Mouse (Mus musculus) embryonic facial prominence, embryonic 10.5 days (tissue): ENCODE results near the gene Hras. TPM values are rescaled to one million over a fixed set of nuclear protein-coding genes. Genes with fewer than 3 reads are reported as not detected.

Source experiments
- DNase-seq: peaks from one replicate; pipeline ENCODE4 v3.0.0-alpha.2; 2017; ENCODE audit warnings: low spot score
- H3K27ac ChIP-seq: fragments of 300-500 bp; sonication (generic); replicated peaks from 2 replicates; pipeline ENCODE4 v1.5.1; 2016; ENCODE audit warnings: mild to moderate bottlenecking
- H3K27me3 ChIP-seq: fragments of 300-500 bp; sonication (generic); replicated peaks from 2 replicates; pipeline ENCODE4 v1.6.1; 2016; ENCODE audit warnings: low read depth, mild to moderate bottlenecking; ENCODE audit not compliant: poor library complexity, severe bottlenecking
- H3K36me3 ChIP-seq: fragments of 300-500 bp; sonication (generic); replicated peaks from 2 replicates; pipeline ENCODE4 v1.6.1; 2016; ENCODE audit warnings: mild to moderate bottlenecking, moderate library complexity
- H3K4me1 ChIP-seq: fragments of 300-500 bp; sonication (generic); 2 replicates; pipeline ENCODE4 v1.6.1; 2016
- H3K4me3 ChIP-seq: fragments of 300-500 bp; sonication (generic); 2 replicates; pipeline ENCODE4 v1.5.1; 2016; ENCODE audit warnings: mild to moderate bottlenecking, moderate library complexity
- H3K9me3 ChIP-seq: fragments of 300-500 bp; sonication (generic); 2 replicates; pipeline ENCODE4 v1.6.1; 2016; ENCODE audit warnings: mild to moderate bottlenecking
- WGBS: fragments of 180-500 bp; shearing (Covaris S2); methylation state at CpG from one replicate; pipeline ENCODE4 v1.1.7; 2016; 5-methylcytosine and 5-hydroxymethylcytosine counted together
- polyA plus RNA-seq: library from polyadenylated mRNA; unstranded; fragments of >200 nt; fragmentation: Nextera tagmentation; extraction: Ambion mirVana; gene quantifications from 2 replicates; pipeline ENCODE4 v1.2.1, GENCODE M21; 2016

Hras gene
- polyA plus RNA-seq, 1 experiment from 2014 or later, result 94.9 TPM

DNA sequence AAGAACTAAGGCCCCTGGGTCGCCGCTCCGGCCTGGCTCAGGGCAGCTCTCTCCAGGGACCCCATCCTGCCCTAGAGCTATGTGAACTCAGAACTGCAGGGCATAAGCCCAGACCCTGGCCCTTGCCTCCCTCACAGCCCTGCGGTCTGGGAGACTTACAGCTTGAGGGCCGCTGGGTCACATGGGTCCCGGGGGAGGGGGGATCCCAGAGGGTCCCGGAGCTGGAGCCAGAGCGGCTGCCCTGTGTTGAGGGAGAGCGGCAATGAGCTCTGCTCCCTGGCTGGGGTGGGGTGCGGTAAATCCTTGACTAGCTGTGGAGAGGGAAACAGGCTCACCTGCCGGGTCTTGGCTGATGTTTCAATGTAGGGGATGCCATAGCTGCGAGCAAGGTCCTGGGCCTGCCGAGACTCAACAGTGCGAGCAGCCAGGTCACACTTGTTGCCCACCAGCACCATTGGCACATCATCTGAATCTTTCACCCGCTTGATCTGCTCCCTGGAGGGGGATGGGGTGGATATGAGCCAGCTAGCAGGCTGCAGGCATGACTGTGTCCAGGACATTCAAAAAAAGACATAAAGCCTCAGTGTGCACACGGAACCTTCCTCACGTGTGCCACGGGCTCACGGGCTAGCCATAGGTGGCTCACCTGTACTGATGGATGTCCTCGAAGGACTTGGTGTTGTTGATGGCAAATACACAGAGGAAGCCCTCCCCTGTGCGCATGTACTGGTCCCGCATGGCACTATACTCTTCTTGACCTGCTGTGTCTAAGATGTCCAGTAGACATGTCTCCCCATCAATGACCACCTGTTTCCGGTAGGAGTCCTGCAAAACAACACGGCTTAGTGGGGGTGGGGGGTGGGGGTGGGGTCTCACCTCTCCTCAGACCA is 1.8 kb downstream of the Hras start:
- Histone ChIP-seq H3K36me3 (peaks cover 39% of the 10 kb centered on the region), H3K9me3 (no peaks in the 10 kb centered on the region), H3K4me1 (peaks cover 34% of the 10 kb centered on the region), H3K4me3 (peak overlapping the region; percentile 95), H3K27ac (0 out of 2 replicates have a peak overlapping the region, but pooled peaks have one; percentile 35), H3K27me3 (no peaks in the 10 kb centered on the region)
- DNase-seq, result no peak
- WGBS, result 89% methylated on average over 24 of the region's 24 CpGs

DNA sequence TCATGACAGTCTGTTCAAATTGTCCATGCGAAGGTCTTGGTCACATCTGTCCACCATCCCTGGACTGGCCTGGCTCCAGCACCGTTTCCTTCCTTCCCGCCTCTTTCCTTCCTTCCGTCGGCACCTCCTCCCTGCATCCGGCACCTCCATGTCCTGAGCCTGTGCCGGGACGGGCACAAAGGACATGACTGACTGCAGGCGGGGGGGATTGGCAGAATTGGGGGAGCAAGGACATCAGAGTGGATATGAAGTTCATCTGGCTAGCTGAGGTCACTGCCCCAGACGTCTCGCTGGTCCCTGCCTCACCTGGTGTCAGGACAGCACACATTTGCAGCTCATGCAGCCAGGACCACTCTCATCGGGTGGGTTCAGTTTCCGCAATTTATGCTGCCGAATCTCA is 2.8 kb downstream of the Hras start:
- H3K27ac ChIP-seq, result no peak overlapping the region
- no peaks in the 10 kb centered on the region for H3K9me3 ChIP-seq
- no peak overlapping the region for H3K4me3 ChIP-seq
- no peaks in the 10 kb centered on the region for H3K27me3 ChIP-seq
- WGBS, result 89% methylated on average over 14 of the region's 14 CpGs
- no peak for DNase-seq
- peaks cover 39% of the 10 kb centered on the region for H3K36me3 ChIP-seq
- peaks cover 34% of the 10 kb centered on the region for H3K4me1 ChIP-seq

DNA sequence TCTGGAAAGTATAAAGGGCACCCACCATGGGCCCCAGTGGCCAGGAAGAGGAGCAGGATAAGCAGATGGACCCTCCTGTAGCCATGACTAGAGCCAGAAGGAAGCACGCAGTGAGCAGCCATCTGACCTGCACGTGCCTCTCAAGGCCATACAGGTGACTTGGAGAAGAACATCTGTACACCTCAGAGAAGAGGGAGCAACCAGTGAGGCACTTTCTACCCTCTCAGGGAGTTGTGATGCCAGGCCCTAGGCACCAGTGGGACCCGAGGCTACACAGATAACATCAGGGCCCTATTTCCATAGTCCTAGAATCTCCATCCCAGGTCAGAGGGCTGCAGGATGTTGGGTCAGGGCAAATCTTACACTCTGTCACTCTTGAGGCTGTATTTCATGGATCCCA is 3.6 kb downstream of the Hras start:
- peaks cover 39% of the 10 kb centered on the region for H3K36me3 ChIP-seq
- DNase-seq, result no peak
- H3K9me3 ChIP-seq, result no peaks in the 10 kb centered on the region
- 89% methylated on average over 3 of the region's 3 CpGs for WGBS
- H3K4me3 ChIP-seq, result no peak overlapping the region
- H3K4me1 ChIP-seq, result peaks cover 28% of the 10 kb centered on the region
- H3K27me3 ChIP-seq, result no peaks in the 10 kb centered on the region
- no peak overlapping the region for H3K27ac ChIP-seq

DNA sequence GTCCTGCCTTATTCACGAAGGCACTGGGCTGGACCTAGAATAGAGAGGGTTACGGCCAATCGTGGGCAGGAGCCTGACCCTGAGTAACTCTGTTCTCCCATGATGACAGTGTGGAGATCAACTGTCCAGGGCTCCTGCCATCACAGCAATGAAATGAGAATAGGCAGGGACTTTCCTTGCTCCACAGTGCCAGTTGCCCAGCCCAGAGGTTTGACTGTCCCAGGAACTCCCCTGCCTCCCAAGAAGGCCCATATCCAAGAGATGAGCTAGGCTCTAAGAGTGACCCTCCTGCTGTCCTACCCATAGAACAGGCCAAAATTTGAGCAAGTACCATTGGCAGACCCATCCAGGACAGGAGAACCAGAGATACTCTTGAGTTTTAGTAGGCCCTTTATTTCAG is 5.1 kb downstream of the Hras start:
- Histone ChIP-seq H3K9me3 (no peaks in the 10 kb centered on the region), H3K27ac (no peak overlapping the region), H3K36me3 (peaks cover 39% of the 10 kb centered on the region), H3K4me1 (peaks cover 21% of the 10 kb centered on the region), H3K4me3 (no peak overlapping the region), H3K27me3 (no peaks in the 10 kb centered on the region)
- no peak for DNase-seq
- 85% methylated on average over 3 of the region's 3 CpGs for WGBS

DNA sequence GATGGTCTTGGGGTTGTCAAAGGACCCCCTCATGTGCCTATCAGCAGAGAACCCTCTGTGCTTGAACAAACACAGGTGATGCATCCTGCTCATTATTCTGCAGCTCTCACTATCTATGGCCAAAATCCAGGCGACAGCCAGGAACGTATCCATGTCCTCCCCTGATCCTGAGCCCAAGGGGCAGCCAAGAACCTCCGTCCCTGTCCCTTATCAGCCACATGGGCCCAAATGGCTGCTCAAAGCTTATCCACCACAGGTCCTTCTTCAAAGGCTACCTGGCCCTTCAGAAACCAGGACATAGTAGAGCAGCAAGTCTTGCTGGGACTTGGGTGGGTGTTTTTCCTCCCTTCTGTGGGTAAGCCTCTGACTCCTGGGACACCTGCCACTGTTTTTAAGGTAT is 5.6 kb downstream of the Hras start:
- no peak overlapping the region for H3K4me3 ChIP-seq
- H3K36me3 ChIP-seq, result peaks cover 39% of the 10 kb centered on the region
- no peaks in the 10 kb centered on the region for H3K27me3 ChIP-seq
- 87% methylated on average over 3 of the region's 3 CpGs for WGBS
- H3K4me1 ChIP-seq, result peaks cover 17% of the 10 kb centered on the region
- DNase-seq, result no peak
- H3K27ac ChIP-seq, result no peak overlapping the region
- H3K9me3 ChIP-seq, result no peaks in the 10 kb centered on the region

DNA sequence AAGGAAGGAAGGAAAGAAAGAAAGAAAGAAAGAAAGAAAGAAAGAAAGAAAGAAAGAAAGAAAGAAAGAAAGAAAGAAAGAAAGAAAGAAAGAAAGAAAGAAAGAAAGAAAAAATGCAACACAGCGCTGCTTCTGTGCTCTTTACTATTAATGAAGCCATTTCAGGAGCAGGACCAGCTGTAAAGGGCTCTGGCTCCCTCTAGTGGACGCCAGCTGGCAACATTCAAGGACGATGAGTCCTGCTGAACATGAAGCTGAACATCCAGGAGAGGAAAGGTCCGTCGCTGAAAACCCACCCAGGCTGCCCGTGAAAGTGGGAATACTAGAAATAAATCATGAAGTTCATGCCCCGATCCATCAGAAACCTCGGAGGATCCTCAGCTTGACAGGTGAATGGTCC is 17.6 kb downstream of the Hras start:
- peak; percentile 88 for DNase-seq
- H3K4me1 ChIP-seq, result peaks cover 13% of the 10 kb centered on the region
- no peaks in the 10 kb centered on the region for H3K27me3 ChIP-seq
- H3K4me3 ChIP-seq, result 0 out of 2 replicates have a peak overlapping the region, but pooled peaks have one; percentile 13
- WGBS, result 3% methylated on average over 8 of the region's 8 CpGs
- H3K36me3 ChIP-seq, result no peaks in the 10 kb centered on the region
- H3K9me3 ChIP-seq, result no peaks in the 10 kb centered on the region
- no peak overlapping the region for H3K27ac ChIP-seq

DNA sequence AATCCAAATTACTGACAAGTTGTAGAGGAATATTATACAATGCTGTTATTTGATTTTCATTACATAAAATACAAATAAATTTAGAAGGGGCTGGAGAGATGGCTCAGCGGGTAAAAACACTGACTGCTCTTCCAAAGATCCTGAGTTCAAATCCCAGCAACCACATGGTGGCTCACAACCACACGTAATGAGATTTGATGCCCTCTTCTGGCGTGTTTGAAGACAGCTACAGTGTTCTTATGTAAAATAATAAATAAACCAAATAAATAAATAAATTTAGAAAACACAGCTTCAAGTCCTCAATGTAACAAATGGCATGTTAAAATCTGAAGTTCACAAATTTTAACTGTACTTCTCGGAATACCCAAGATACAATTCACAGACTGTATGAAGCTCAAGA is 18.7 kb downstream of the Hras start:
- Histone ChIP-seq H3K4me3 (no peak overlapping the region), H3K9me3 (no peaks in the 10 kb centered on the region), H3K36me3 (no peaks in the 10 kb centered on the region), H3K27ac (no peak overlapping the region), H3K27me3 (no peaks in the 10 kb centered on the region), H3K4me1 (peaks cover 13% of the 10 kb centered on the region)
- no peak for DNase-seq
- 87% methylated on average over 4 of the region's 4 CpGs for WGBS

DNA sequence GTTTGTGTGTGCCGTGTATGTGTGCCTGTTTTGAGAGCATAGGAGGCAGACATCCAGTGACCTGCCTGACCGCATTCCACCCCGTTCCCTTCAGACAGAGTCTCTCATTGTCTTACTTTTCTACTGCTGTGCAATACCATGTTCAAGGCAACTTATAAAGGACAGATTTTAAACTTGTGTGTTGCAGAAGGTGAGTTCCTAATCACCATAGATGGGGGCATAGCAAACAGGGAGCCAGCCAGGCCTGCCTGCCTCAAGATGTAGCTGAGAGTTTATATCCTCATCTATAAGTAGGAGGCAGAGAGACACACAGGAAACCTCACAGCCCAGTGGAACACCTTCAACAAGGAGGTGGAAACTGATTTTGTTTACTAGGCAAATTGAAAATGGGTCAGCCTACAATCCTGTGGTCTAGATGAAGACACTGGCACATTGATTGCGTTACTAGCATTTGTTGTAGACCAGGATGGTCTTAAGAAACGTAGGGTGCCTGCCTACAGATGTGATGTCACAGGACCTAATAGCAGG is 20.4 kb downstream of the Hras start:
- Histone ChIP-seq H3K4me1 (peaks cover 23% of the 10 kb centered on the region), H3K27me3 (no peaks in the 10 kb centered on the region), H3K9me3 (no peaks in the 10 kb centered on the region), H3K36me3 (no peaks in the 10 kb centered on the region), H3K27ac (peak overlapping the region; percentile 96), H3K4me3 (peak overlapping the region; percentile 69)
- 89% methylated on average over 5 of the region's 5 CpGs for WGBS
- no peak for DNase-seq

DNA sequence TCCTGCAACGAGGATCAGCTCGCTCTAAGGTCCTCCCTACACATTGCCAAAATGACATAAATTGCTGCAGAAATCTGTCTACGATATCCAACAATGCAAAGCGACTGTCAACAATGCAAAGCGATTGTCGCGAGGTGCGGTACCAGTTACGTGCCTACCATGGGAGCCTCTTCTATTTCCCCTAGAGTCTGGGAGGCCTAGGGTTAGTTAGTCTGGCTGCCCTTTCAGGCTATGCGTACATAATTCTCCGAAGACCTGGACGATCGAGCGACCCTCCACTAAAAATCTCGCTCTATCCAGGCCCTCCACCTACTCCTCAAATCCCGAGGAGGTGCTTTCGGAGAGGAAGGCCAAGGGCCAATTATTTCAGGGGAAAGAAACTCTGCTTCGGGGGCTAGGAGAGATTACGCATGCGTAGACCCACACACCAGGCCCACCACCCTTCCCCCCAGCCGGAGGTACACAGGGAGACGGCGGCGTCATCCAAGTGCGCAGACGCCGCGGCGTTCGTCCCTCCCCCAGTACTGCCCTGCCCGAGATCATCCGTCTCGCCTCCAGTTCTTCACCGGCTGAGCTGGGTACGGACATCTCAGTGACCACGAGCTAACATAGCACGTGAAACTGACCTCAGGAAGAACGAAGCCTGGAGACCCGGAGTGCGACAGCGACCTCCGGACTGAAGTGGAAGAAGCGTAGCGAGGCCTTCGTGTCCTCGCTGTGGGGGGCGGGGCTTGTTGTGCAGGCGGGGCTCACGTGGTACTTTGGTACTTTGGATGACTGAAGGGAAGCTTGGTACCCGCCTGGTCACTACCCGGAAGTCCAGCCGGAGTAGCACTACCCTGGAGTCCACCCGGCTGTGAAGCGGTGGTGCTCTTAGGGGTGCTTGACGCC is 21.4 kb downstream of the Hras start, which contains the start of gene Rnh1:
Gene Rnh1, minus strand, starts transcription at position 742 of the 891 bp plus-strand sequence.
- no peaks in the 10 kb centered on the region for H3K36me3 ChIP-seq
- no peaks in the 10 kb centered on the region for H3K9me3 ChIP-seq
- no peaks in the 10 kb centered on the region for H3K27me3 ChIP-seq
- peak within 1 kb of the TSS; percentile 69 for H3K4me3 ChIP-seq
- peak; percentile 96 for DNase-seq
- 4% methylated on average over 55 of the region's 55 CpGs for WGBS
- H3K4me1 ChIP-seq, result peaks cover 33% of the 10 kb centered on the region
- peak within 1 kb of the TSS; percentile 96 for H3K27ac ChIP-seq

DNA sequence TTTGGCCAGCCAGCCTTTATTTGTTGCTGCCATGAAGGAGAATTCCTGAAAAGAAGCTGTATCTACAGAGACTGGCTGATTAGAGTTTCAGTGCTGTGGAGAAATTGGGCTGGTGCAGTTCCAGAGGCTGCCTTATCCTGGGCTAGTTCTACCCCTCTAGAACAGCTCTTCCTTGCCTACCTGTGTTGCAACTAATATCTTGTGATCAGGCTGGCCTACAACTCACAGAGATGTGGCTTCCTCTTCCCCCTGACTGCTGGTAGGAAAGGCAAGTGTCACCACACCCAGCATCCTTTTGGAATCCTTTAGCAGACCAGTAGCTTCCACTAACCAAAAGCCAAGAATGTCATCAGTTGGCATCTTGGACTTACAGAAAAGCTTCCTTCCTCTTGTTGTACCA is 23.9 kb downstream of the Hras start:
- H3K4me1 ChIP-seq, result peaks cover 37% of the 10 kb centered on the region
- H3K27me3 ChIP-seq, result no peaks in the 10 kb centered on the region
- peaks cover 17% of the 10 kb centered on the region for H3K36me3 ChIP-seq
- no peak overlapping the region for H3K4me3 ChIP-seq
- no peak overlapping the region for H3K27ac ChIP-seq
- DNase-seq, result no peak
- no peaks in the 10 kb centered on the region for H3K9me3 ChIP-seq

DNA sequence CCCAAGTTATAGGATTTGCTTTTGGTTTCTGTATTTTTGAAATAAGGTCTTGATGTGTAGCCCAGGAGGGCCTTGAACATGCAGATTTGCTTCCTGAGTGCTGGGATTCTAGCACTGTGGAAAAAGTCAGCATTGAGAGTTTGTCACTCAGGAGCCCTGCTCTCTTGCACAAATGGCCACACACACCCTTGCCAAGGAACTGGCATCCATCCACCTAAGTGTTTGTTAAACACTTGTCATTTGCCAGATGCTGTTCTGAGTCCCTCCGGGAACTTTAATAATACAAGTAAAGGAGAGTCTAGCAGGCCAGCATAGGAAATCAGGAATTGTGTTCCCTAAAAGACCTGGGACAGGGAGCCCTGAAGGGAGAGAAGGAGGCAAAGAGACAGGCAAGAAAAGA is 24.5 kb downstream of the Hras start:
- peaks cover 22% of the 10 kb centered on the region for H3K36me3 ChIP-seq
- H3K27me3 ChIP-seq, result no peaks in the 10 kb centered on the region
- peaks cover 37% of the 10 kb centered on the region for H3K4me1 ChIP-seq
- no peak for DNase-seq
- H3K4me3 ChIP-seq, result peak overlapping the region; percentile 58; the same call in 1 of the 2 replicates
- H3K9me3 ChIP-seq, result no peaks in the 10 kb centered on the region
- WGBS, result 82% methylated on average over 1 of the region's 1 CpGs
- peak overlapping the region; percentile 51; the same call in 1 of the 2 replicates for H3K27ac ChIP-seq

DNA sequence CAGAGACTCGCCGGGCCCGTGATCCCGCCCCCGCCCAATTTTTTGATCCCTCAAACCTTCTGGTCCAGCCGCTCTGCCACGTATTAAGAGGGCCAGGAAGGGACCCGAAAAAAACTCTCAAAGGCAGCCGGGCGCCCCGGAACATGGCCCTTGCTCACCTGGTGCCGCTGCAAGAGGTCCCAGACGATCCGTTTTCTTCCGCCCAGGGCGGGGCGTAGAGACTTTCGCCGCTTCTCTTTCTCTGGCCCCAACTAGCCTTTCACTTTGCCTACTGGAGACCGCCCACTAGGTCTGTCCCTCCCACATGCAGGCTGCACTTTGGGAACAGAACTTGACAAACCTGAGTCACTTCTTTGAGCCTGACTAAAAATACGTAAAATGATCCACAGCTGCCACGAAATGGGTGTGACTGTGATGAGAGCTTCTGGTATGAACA is 25.3 kb downstream of the Hras start:
- Histone ChIP-seq H3K27ac (peak overlapping the region; percentile 75), H3K4me3 (peak overlapping the region; percentile 58), H3K27me3 (no peaks in the 10 kb centered on the region), H3K4me1 (peaks cover 36% of the 10 kb centered on the region), H3K36me3 (peaks cover 30% of the 10 kb centered on the region), H3K9me3 (no peaks in the 10 kb centered on the region)
- peak; percentile 65 for DNase-seq
- 3% methylated on average over 22 of the region's 22 CpGs for WGBS
